Mouse (Mus musculus): ENCODE data around the gene Pla1a. TPM values are rescaled to one million over a fixed set of nuclear protein-coding genes. Genes with fewer than 3 reads are reported as not detected.
"Not testable (repeated sequence)": the region's sequence is repeated elsewhere in the genome, so short reads cannot be mapped to it uniquely, and the experiment has no call there.

The Pla1a gene
- total RNA-seq (2021), result 10 to 100 TPM in 1 of 2 experiments, 1 to 10 TPM in 1; 9.1 to 10.1 TPM

- DNase-seq, result peak; percentile 18 to 35
- intact Hi-C loops (cut with DNase I), result no loop called here
These were observed at the start of gene Pla1a for GRCm38 (mm10) chr16:38432498-38433425. Gene Pla1a, minus strand, starts transcription at chr16:38433145.

DNA sequence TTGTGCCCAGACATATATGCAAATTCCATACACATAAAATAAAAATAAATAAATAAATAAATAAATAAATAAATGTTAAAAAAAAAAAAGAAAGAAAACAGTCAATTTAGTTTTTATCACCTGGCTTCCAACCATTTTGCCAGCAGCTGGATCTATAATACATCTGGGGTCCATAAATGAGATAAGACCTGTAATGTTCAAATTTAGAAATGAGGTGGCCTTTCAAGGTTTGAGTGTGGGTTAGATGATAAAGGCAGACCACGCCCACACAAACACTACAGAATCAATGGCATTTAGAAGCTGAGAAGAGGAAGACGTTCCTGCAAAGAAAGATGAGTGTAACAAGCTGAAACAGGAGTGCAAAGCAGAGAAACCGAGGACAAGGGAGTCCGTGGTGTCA, 48.4 kb upstream of the Pla1a start:
- no peak for DNase-seq
- intact Hi-C loops (cut with DNase I), result no loop called here

DNA sequence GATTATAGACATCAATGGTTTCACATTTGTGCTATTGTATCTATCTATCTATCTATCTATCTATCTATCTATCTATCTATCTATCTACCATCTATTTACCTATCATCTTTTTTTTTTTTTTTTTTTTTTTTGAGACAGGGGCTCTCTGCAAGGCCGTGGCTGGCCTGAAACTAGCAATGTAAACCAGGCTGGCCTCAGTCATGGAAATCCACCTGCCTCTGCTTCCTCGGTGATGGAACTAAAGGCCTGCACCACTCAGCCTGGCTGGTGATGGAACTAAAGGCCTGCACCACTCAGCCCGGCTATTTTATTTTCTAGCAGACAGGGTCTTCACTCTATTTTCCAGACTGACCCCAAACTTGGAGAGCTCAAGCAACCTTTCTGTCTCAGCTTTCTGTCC, 45.4 kb upstream of the Pla1a start:
- intact Hi-C loops (cut with DNase I), result no loop called here
- no peak for DNase-seq

- intact Hi-C loops (cut with DNase I); DNase-seq: not testable (repeated sequence)
These were observed 44.3 kb upstream of the Pla1a start for GRCm38 (mm10) chr16:38477241-38477608.

DNA sequence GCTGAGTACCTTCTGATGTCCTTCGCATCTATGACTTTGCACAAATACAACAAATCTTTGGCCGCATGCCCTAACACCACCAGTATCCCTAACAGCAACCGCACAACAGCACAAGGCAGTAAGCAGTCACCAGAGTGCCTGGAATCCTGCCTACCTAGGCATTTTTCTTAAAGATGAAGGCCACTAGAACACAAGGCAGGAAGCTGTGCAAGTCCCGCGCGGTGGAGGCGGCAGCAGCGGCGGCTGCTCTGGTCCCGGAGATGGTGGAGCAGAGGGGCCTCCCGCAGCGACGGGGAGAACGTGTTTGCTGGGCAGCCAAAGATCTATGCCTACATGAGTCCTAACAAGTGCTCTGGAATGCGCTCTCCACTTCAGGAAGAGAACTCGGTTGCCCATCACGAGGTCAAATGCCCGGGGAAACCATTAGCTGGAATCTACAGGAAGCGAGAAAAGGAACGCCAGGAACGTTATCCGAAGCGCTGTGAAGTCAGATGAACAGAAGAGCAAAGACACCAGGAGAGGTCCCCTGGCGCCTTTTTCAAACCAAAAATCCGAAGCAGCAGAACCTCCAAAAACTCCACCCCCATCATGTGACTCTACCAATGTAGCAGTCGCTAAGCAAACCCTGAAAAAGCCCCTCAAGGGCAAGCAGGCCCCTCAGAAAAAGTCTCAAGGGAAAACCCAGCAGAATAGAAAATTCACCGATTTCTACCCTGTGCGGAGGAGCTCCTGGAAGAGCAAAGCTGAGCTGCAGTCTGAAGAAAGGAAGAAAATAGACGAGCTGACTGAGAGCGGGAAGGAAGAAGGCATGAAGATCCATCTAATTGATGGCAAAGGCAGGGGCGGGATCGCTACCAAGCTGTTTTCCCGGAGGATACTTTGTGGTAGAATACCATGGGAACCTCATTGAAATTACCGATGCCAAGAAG, 43.6 kb upstream of the Pla1a start:
- peak; percentile 48 to 58 for DNase-seq
- intact Hi-C loops (cut with DNase I), result no loop called here

DNA sequence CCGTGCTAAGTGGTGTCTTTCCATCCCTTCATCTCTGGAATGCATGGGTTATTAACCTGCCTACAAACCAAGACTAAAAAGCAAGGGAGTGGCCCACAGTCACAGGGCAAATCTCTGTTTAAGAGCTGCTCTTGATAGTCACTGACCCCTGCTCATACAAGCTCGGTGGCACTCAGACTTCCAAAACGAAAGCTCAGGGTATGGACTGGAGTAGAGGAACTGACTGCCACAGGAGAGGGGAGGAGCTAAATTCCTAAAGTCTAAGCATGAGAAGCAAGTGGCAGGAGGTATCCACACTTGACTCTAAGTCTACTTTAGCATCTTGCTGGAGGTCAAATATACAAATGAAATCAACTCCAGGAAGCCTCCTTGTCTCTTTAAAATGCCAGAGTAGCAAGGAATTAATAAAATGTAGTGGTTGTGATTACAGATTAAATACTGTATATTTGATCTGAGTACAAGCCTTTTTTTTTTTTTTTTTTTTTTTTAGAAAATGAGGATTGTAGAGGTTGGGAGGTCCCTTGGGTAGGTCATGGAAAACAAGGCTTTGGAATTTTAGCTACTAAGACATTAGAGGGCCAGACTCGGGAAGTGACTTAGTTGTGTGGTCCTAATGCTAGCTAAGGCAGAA, 42.9 kb upstream of the Pla1a start:
- no peak for DNase-seq
- intact Hi-C loops (cut with DNase I), result no loop called here

DNA sequence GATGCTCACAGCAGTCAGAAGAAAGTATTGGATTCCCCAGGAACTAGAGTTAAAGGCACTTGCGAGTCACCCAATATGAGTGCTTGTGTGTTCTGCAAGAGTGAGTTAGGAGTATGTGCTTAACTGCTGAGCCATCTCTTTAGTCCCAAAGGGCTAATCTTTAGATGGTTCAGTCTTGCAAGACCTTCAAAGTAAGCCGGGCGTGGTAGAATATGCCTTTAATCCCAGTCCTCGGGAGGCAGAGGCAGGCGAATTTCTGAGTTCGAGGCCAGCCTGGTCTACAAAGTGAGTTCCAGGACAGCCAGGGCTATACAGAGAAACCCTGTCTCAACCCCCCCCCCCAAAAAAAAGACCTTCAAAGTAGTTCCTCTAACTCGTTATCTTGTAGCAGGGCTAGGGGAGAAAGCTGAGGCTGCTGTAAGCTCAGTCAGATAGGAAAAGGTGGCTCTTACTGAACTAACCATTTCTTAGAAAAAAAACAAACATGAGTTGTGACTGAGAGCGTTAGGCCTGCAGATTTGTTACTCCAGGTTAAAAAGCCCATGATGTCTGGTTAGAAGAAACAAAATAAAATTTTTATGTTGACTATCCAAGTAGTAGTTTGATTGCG, 41.8 kb upstream of the Pla1a start:
- intact Hi-C loops (cut with DNase I), result no loop called here
- no peak for DNase-seq

DNA sequence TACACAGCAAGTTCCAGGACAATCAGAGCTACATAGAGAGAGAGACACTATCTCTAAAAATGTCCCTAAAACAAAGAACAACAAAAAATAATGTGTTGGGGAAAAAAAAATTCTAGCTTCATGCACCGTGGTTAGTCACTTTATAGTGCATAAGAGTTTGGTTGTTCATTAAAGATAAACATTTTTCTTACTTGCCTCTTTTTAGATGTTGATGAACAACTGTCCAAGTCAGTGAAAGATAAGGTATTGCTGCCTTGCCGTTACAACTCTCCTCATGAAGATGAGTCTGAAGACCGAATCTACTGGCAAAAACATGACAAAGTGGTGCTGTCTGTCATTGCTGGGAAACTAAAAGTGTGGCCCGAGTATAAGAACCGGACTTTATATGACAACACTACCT, 40.7 kb upstream of the Pla1a start:
- no peak for DNase-seq
- intact Hi-C loops (cut with DNase I), result no loop called here

DNA sequence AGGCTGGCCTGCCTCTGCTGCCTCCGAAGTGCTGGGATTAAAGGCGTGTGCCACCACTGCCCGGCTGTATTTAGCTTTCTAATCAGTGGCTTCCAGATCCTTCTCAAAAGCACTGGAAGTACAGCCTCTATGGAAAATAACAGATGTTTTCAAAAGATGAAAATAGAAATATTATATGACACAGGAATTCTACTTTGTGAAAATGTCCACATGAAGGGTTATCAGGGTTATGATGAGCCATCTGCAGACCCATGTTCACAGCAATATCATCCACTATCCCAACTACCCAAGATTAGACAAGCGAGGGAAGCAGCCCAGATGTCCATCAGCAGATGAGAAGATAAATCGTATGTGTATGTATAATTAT, 39.5 kb upstream of the Pla1a start:
- DNase-seq, result no peak
- intact Hi-C loops (cut with DNase I), result no loop called here

DNA sequence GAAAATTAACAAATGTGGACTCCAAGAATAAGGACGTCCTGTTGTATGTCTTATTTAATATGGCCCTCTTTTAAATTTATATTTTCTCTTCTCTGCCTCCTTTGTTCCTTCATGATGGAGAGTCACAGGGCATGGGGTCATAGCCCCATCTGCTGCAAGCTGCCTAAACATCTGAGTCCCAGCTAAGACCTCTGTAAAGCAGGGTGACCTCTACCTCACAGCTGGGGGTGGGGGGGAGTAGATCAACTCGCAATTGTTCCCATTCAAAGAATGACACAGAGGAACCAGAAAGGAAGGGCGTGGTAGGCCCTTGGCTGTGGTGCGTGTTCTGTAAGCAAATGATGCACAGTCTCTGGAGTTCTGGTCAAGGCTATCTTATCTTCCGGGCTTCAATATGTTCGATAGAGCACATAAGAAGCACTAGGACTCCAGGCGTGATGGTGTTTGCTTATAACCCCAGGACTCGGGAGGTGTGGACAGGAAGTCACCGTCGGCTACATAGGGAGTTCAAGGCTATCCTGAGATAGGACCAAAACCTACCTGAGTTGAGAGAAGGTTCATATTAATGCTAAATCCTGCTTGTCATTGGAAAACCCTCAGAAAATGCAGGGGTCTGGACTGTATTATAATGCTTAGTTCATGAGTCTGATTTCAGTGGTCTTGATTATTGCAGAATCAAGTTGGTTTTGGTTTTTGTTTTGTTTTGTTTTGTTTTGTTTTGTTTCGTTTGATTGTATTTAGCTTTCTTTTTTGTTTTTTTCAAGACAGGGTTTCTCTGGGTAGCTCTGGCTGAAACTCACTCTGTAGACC, 39.0 kb upstream of the Pla1a start:
- no peak for DNase-seq

DNA sequence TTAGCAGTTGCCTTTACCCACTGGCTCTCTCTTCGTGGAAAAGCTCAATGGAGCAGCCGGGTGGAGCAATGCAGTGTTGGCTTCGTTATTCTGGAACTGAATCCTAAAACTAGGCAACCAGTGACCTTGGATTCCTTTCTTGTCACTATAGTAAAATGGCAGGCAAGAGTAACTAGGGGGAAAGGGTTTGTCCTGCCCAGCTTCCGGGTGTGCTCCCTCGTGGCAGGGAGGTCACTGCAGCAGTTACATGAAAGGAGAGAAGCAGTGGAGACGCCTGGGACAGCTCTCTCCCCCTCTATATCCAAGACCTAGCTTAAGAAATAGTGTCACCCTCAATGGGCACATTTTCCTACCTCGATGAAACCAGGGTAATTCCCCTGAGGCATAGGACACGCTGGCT, 36.5 kb upstream of the Pla1a start:
- intact Hi-C loops (cut with DNase I), result no loop called here
- DNase-seq, result no peak

More for the DNA sequence above, 39.0 kb upstream of the Pla1a start:
- intact Hi-C loops (cut with DNase I), result no loop called here

DNA sequence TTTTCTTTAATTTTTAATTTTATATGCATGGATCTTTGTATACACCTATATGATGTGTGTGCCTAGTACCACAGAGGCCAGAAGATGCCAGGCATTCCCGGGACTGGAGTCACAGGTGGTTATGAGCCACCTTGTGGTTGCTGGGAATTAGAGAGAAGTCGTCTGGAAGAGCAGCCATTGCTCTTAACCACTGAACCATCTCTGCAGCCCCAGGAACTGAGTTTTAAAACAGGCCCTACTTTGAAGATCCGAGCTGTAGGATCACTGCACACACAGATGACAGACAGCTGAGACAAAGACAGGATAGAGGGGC, 35.7 kb upstream of the Pla1a start:
- DNase-seq, result no peak
- intact Hi-C loops (cut with DNase I), result no loop called here

GRCm38 (mm10) chr16:38467917-38468705, 35.2 kb upstream of the Pla1a start:
- intact Hi-C loops (cut with DNase I), result no loop called here
- DNase-seq, result no peak

DNA sequence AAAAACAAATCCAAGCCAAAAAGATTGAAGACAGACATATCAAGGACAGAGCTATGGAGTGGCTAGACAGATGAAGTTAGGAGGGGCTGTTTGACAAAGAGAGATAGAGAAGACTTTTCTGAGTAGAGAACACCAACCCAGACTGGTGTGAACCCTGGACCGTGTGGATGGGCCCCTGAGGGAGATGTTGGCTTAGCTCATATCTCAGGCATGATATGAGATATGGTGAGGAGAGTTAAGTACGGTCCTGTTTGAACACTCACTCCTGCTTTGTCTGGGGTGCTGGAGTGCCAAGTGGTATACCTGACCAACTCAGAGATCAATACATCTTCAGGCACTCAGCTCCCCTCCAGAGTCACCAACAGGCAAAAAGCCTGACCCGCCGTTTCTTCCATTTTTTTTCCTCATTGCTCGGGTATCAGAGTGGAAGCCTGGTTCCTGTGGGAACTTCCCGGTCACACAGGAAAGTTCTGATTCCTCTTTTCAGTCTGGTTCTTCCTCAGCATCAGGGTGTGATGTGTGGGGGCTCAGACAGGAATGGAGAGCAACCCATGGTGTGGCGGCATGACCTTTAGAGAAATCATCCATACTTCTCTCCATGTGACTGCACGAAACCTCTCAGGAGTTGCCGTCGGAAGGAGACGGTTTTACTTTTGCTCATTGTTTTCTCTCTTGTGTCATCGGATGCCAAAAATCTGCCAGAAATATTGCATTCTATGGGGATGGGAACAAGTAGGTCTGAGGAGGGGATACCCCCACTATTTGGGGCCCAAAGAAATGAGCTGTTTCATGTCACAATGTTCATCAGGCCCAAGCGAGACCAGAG, 34.4 kb upstream of the Pla1a start:
- intact Hi-C loops (cut with DNase I), result no loop called here

GRCm38 (mm10) chr16:38466089-38466488, 33.1 kb upstream of the Pla1a start:
- no peak for DNase-seq

More for the DNA sequence above, 34.4 kb upstream of the Pla1a start:
- DNase-seq, result no peak

GRCm38 (mm10) chr16:38463305-38463704, 30.4 kb upstream of the Pla1a start:
- intact Hi-C loops (cut with DNase I), result no loop called here

More at GRCm38 (mm10) chr16:38466089-38466488, 33.1 kb upstream of the Pla1a start:
- intact Hi-C loops (cut with DNase I), result no loop called here

GRCm38 (mm10) chr16:38462161-38462560, 29.2 kb upstream of the Pla1a start:
- intact Hi-C loops (cut with DNase I), result no loop called here
- DNase-seq, result no peak

More at GRCm38 (mm10) chr16:38463305-38463704, 30.4 kb upstream of the Pla1a start:
- DNase-seq, result no peak

GRCm38 (mm10) chr16:38461749-38462148, 28.8 kb upstream of the Pla1a start:
- intact Hi-C loops (cut with DNase I), result no loop called here

More at GRCm38 (mm10) chr16:38461749-38462148, 28.8 kb upstream of the Pla1a start:
- no peak for DNase-seq

Data from heart, postnatal 36 days (tissue).